ENCODE assay signal across 21 mouse cellular contexts in genomic region chr14:87799803-87800202, GRCm38 (mm10).
A peak's percentile ranks its signal among the peaks of the same experiment; 100 is the strongest.
DNase-seq lines count a peak whose midpoint lies in the region; ATAC-seq lines count a peak whose summit lies in the region.
"Had no signal": no experiment of that assay in that cellular context is flagged by ENCODE, and none has a peak within 500 bp of the region (broad histone marks: within the 10 kb centered on the region; RNA-seq: fewer than 3 reads in every experiment).

No protein-coding gene starts in this region.

- H3K9me3 ChIP-seq in kidney, embryonic 15.5 days (replicated peaks): no peaks in the 10 kb centered on the region
- H3K9me3 ChIP-seq: embryonic facial prominence, embryonic 13.5 days; forebrain, embryonic 13.5 days; heart, embryonic 10.5 days; hindbrain, embryonic 13.5 days had no signal

- H3K27me3 ChIP-seq in kidney, embryonic 15.5 days: no peaks in the 10 kb centered on the region
- H3K27me3 ChIP-seq: embryonic facial prominence, embryonic 13.5 days; forebrain, embryonic 13.5 days; hindbrain, embryonic 13.5 days had no signal

- no peak for DNase-seq in cerebellum, postnatal 14 days
- DNase-seq in kidney, adult 8-10 months: no peak
- peak; percentile 39 to 48 for DNase-seq in kidney, postnatal 4 days
- no peak for DNase-seq in kidney, adult 9 months
- peak; percentile 26 for DNase-seq in ovary, postnatal 36 days (ENCODE audit: low spot score)
- DNase-seq in ovary, postnatal 14 days (ENCODE audit: low spot score): no peak
- DNase-seq: adrenal gland, postnatal 10 days; B cell, adult 2 months; cerebellum, adult 11-12 months; cerebellum, adult 9-10 months; cerebellum, postnatal 36 days; gastrocnemius, postnatal 10 days; heart, adult 18-20 months; heart, postnatal 10 days had no signal

- no peak overlapping the region for H3K27ac ChIP-seq in kidney, embryonic 15.5 days
- H3K27ac ChIP-seq: embryonic facial prominence, embryonic 13.5 days; forebrain, embryonic 13.5 days; heart, embryonic 10.5 days; hindbrain, embryonic 13.5 days had no signal

- 81% methylated on average over 1 of the region's 1 CpGs for WGBS in kidney, embryonic 15.5 days

- ATAC-seq in cerebellum, adult (ENCODE audit: insufficient number of reproducible peaks, low FRiP score, low TSS enrichment): 0 out of 2 replicates have a peak, but pooled peaks have one; percentile 20
- peak; percentile 88 for ATAC-seq in kidney, embryonic 15.5 days (replicated peaks; ENCODE audit: low FRiP score)
- ATAC-seq: CD4-positive, CD25-positive, alpha-beta regulatory T cell, adult 4 months; forebrain, embryonic 13.5 days had no signal

- H3K4me3 ChIP-seq in kidney, embryonic 15.5 days (replicated peaks): no peak overlapping the region
- H3K4me3 ChIP-seq: embryonic facial prominence, embryonic 13.5 days; forebrain, embryonic 13.5 days; heart, embryonic 10.5 days; hindbrain, embryonic 13.5 days had no signal

- no peaks in the 10 kb centered on the region for H3K36me3 ChIP-seq in kidney, embryonic 15.5 days
- H3K36me3 ChIP-seq: embryonic facial prominence, embryonic 13.5 days; heart, embryonic 10.5 days; hindbrain, embryonic 13.5 days had no signal

- no peak overlapping the region for H3K9ac ChIP-seq in kidney, embryonic 15.5 days
- H3K9ac ChIP-seq: embryonic facial prominence, embryonic 13.5 days; forebrain, embryonic 13.5 days; hindbrain, embryonic 13.5 days had no signal

- H3K4me2 ChIP-seq in kidney, embryonic 15.5 days: no peak overlapping the region
- H3K4me2 ChIP-seq: embryonic facial prominence, embryonic 13.5 days; forebrain, embryonic 13.5 days; hindbrain, embryonic 13.5 days had no signal

- no peaks in the 10 kb centered on the region for H3K4me1 ChIP-seq in kidney, embryonic 15.5 days
- H3K4me1 ChIP-seq: embryonic facial prominence, embryonic 13.5 days; forebrain, embryonic 13.5 days; heart, embryonic 10.5 days; hindbrain, embryonic 13.5 days had no signal

Comparison
In these comparisons a context has a peak if more than half of its experiments do, and no peak if none do; other contexts are left out.
1. DNase-seq: peak in kidney, postnatal 4 days (2 of 2) and ovary, postnatal 36 days (single experiment); none in cerebellum, postnatal 14 days (0 of 2), kidney, adult 8-10 months (0 of 2), kidney, adult 9 months (single experiment) and ovary, postnatal 14 days (single experiment).